Mouse (Mus musculus): ENCODE measurements around the gene Shcbp1l.
"Not testable (repeated sequence)": the region's sequence is repeated elsewhere in the genome, so short reads cannot be mapped to it uniquely, and the experiment has no call there.

Gene Shcbp1l

DNA sequence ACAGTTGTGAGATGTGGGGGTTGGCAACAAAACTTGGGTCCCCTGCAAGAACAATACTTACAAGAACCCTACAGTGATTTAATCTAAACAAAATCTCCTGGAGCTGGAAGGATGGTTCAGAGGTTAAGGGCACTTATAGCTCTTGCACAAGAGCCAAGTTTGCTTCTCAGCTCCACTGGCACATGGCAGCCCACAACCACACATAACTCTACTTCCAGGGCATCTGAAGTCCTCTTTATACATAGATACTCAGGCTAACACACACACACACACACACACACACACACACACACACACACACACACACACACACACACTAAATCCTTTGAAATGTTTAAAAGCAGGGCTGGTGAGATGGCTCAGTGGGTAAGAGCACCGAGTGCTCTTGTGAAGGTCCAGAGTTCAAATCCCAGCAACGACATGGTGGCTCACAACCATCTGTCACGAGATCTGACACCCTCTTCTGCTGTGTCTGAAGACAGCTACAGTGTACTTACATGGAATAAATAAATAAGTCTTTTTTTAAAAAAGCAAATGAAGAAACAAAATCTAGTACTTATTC, 8.6 kb upstream of the Shcbp1l start:
- in situ Hi-C loops (cut with MboI, MseI) = not testable (repeated sequence)

DNA sequence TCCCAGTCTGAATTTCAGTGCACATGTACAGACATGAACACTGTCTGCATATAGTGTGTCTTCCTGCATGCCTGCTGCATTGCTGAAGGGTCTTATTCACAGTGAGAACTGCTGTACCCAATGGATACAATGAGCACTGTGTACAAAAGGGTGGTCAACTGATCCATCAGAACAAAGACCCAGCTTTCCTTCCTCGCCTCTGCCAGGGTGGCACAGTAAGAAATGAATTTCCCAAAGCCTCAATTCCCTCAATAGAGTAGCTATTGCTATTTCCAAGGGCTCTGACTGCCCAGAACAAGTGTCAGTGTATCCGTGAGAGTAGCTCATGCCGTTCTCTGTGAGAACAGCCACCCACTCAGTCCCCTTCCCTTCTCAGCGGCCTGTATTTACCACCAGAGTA, 7.2 kb upstream of the Shcbp1l start:
- in situ Hi-C loops (cut with MboI, MseI) = not testable (repeated sequence)

DNA sequence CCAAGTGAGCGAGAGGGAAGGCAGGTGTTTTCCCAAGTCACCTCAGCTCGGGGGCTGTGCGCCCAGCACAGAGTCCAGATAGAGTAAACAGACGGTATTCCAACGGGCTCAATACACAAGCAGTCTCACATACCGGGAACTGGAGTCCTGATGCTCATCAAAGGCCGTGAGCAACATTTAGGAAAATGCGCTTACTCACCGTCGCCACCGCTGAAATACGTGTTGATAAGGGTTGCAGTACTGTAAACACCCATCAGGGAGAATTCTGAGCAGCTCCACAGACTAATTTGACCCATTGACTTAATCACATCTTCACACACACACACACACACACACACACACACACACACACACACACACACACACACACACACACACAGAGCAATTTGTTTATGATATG, 691 bp upstream of the Shcbp1l start:
- in situ Hi-C loops (cut with MboI, MseI) = no loop called here

DNA sequence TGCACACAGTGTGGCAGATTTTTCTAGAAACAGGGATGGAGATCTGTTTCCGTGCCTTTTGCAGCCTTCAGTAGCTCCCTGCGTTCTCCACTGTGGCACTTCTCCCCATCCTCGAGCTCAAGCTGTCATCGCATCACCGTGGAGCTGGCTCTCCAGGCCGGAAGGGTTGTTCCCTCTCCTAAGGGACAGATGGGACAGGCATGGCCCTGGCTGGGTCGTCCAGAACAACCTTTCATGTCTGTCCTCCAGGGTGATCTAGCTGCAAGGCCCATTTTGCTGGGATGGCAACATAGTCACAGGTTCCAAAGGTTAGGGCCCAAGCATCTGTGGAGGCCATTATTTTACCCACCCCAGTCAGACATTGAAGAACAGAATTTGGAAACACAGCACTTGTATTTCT, 6.2 kb downstream of the Shcbp1l start:
- in situ Hi-C loops (cut with MboI, MseI) = no loop called here

DNA sequence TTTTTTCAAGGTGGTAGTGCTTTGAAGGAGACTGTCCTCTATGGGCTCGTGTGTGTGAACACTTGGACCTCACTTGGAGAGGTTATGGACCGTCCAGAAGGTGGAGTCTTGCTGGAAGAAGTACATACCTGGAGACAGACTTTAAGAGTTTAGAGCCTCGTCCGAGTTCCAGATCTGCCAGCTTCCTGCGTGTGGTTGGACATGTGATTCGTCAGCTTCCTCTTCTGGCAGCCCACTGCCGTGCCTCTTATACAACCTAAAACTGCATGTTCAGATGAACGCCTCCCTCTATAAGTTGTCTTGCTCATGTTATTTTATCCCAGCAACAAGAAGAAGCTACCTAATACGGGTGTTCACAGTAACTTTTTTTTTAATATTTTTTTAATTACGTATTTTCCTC, 6.7 kb downstream of the Shcbp1l start:
- in situ Hi-C loops (cut with MboI, MseI) = no loop called here

DNA sequence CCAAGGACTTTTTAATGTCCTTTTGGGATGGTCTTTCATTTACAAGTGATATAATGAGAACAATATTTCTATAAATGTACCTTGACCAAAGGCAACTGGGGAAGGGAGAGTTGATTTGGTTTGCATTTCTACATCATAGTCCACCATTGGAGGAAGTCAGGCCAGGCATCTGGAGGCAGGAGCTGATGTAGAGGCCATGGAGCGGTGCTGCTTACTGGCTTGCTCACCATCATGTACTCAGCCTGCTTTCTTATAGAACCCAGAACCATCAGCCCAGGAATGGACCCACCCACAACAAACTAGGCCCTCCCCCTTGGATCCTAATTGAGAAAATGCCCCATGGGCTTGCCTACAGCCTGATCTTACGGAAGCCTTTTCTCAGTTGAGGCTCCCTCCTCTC, 7.4 kb downstream of the Shcbp1l start:
- in situ Hi-C loops (cut with MboI, MseI) = no loop called here

DNA sequence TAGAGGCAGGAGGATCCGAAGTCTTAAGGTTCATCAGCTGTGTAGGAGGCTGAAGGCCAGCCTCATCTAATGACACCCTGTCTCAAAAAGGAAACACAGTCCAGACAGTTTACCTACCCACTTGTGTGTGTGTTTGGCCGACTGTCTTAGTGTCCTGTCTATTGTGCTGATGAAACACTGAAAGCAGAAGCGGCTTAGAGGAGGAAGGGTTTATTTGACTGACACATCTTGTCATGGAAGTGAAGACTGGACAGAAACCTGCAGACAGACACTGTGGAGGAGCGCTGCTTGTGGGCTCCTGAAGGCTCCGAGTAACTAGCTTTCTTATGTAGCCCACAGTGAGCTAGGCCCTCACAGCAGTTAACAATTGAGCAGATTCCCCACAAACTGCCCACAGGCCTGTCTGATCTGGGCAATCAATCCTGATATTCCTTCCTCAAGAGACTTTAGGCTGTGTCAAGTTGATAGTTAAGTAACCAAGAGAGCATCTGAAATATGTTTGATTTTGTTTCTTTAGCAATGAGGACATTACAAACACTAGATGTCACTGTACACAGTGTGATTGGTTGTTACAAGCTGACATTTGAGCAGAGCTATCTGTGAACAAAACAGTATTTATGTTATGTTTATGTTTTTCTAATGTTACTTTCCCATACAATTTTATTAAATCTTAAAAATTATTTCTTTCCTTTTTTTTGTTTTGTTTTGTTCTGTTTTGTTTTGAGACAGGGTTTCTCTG, 9.1 kb downstream of the Shcbp1l start:
- in situ Hi-C loops (cut with MboI, MseI) = no loop called here

DNA sequence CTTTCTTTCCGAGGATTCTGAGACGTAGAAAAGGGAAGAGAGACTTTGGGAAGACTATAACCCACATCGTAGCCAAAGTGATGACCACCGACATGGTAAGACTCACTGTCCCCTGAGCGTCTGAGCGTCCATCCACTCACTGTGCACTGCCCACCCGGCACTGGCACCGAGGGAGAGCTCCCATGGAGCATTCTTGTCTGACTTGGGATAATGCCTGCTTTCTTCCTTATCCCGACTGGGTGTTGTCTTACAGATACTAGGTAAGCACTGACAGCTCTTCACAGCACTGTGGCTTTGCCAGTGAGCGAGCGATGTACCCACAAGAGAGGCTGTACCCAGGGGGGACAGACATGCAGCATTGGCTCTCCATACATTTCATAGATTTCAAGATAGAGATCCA, 12.6 kb downstream of the Shcbp1l start:
- in situ Hi-C loops (cut with MboI, MseI) = no loop called here

DNA sequence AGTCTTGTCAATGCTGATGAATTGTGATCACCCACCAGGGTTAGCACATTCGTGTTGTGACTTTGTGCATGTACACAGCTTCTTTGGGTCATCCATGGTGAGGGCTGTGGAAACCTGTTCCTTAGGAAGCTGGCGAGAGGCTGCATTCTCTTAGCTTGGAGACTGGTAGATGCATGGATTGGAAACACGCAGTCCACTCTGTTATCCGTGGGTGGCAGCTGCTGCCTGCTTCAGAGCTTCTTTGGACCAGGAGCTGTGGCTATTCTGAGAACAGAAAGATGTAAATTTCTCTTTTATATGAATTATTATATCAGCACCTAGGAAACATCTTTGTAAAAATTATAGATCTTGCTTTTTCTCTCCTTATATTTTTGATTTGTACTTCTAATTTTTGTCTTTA, 15.8 kb downstream of the Shcbp1l start:
- in situ Hi-C loops (cut with MboI, MseI) = no loop called here

DNA sequence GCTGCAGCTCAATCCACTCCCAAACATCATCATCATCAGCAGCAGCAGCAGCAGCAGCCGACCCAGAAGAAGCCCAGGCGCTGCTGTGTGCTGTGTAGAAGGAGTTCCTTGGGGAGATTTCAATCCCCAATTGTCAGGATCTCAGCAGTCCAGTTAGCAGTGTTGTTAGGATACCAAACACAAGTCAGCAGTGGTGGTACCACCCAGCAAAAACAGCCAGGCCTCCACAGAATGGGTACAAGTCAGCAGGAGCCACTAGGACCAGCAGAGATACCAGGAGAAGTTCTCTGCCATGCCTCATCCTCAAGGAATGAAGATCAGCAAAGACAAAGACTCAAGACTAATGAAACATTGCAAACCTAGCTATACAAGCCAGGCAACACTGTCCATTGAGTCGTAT, 16.7 kb downstream of the Shcbp1l start:
- in situ Hi-C loops (cut with MboI, MseI) = no loop called here

DNA sequence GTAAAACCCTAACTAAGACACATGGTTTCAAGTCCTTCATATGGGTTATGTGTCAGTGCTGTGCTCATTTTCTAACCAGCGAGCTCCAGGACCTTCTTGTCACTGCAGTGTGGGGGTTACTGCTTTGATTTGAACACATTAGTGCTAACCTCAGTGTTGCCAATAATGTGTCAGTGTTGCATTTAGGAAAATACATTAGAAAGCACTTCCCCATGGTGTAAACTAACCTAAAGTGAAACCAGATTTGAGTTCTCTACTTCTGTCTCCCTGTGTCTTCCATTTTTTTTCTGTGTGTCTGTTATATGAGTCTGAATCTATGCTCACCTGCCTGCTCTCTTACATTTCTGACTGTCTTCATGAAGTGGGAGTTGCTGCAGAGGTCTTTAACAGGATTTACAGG, 18.1 kb downstream of the Shcbp1l start:
- in situ Hi-C loops (cut with MboI, MseI) = no loop called here

DNA sequence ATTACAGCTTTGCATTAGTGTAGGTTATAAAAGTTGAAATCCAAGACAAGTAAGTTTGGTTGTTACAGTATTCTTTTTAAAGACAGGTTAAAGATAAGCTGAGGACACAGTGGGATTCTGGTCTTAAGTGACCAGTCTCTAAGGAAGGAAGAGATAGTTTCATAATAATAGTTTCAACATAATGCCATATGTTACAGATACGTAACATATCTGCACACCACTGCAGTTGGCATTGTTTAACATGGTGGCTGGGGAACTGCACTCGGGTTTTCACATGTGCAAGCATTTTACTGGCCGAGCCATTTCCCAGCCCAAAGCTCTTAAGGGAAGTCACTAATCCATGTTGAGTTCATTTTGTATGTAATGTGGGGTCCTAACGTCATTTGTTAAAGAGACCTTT, 18.7 kb downstream of the Shcbp1l start:
- in situ Hi-C loops (cut with MboI, MseI) = no loop called here

DNA sequence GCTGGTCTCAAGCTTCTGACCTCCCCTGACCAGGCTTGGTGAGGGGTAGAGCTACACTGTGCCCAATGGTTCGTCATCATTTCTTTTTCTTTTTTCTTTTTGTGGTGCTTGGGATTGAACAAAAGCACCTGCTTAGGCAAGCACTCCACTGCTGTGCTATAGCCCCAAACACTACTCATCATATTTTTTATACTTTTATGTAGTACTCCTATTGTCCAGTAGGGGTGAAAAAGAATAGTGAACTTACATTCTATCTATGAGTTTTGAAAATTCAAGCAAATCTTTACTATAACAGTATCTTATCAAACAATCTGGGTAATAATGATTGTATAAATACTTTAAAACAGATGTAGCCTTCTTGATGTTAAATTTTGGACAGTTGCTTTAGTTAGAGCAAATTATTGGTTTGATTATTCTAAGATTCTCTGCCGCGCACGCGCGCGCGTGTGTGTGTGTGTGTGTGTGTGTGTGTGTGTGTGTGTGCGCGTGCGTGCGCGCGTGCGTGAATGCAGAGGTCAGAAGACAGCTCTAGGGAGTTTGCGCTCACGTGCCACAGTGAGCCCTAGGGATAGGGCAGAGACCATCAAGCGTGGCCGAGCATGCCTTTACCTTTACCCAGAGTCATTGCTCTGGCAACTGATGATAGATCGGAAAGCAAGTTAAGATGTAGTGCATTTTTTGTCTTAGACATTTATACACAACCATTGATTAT, 21.3 kb downstream of the Shcbp1l start:
- in situ Hi-C loops (cut with MboI, MseI) = no loop called here

DNA sequence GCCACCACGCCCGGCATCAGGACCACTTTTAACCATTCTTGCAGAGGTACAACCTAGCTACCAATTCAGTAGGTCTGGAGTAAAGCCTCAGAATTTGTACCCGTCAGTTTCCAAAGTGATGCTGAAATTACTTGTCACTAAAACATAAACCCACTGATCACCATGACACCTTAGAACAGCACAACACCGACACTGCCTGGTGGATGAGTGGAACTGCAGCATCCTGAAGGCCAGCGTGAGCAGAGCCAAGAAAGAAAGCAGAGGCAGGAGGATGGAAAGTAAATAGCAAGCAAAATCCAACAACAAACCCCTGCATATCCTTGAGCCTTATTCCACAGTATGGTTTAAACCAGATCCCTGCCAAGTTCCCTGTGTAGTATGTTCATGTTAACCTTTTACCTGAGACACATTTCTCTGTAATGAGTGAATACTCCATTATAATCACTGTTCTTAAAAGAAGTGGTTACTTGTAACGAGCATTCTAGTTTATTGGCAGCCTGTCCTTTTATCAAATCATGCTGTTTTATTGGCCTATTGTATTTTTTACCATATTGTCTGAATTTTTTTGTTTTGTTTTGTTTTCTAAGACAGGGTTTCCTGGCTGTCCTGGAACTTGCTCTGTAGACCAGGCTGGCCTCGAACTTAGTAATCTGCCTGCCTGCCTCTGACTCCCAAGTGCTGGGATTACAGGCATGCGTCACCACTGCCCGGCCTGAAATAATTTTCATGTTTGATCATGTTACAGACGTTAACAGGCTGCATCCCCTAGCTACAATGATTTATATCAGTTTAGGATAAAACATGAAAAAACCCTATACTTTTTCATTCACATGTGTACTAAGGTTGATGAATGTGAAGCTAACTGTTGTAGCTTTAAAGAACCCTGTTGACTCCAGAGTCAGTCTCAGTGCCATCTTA, 26.5 kb downstream of the Shcbp1l start:
- in situ Hi-C loops (cut with MboI, MseI) = no loop called here

DNA sequence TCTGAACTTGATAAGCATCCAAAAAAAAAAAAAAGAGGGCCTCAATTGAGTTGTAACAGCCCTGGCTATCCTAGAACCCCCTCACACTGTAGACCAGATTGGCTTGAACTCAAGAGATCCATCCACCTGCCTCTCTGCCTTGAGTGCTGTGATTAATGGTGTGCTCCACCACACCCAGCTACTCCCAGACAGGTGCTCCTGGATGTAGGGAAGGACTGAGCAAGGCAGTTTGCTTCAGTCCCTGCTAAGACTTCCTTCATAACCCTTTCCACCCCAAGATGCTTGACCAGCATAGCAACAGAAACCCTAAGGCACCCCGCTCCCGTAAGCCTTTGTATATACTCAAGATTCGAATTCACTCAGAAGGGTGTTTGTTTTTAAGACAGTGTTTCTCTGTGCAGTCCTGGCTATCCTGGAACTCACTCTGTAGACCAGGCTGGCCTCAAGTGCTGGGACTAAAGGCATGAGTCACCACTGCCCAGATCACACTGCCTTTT, 28.2 kb downstream of the Shcbp1l start:
- in situ Hi-C loops (cut with MboI, MseI) = no loop called here

DNA sequence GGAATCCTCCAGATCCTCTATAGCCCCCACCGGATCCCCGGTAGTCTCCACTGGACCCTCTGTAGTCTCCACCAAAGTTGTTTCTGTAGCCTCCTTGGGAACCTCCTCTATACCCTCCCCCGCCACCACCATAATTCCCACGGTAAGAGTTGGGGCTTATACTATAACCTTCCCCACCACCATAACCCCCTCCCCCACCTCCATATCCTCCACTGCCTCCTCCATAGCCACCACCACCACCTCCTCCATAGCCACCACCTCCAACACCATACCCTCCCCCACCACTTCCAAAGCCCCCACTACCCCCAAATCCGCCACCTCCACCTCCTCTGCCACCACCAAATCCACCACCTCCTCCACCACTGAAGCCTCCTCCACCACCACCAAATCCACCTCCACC, 31.2 kb downstream of the Shcbp1l start:
- in situ Hi-C loops (cut with MboI, MseI) = loop anchor here (5.0 kb wide), 1 partner anchor 594 kb away; no protein-coding TSS in a partner anchor

DNA sequence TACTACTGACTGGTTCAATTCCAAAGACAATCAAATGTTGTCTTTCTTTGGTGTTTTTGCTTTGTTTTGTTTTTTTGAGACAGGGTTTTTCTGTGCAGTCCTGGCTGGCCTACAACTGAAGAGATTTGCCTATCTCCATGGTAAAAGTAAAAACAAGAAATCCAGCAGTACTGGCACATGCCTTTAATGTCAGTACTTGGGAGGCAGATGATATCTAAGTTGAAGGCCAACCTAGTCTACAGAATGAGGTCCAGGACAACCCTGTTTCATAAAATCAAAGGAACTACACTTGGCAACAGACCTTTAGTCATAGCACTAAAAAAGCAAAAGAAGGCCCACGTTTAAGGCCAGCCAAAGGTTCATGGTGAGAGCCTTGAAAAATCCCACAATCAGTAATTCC, 36.8 kb downstream of the Shcbp1l start:
- in situ Hi-C loops (cut with MboI, MseI) = no loop called here

DNA sequence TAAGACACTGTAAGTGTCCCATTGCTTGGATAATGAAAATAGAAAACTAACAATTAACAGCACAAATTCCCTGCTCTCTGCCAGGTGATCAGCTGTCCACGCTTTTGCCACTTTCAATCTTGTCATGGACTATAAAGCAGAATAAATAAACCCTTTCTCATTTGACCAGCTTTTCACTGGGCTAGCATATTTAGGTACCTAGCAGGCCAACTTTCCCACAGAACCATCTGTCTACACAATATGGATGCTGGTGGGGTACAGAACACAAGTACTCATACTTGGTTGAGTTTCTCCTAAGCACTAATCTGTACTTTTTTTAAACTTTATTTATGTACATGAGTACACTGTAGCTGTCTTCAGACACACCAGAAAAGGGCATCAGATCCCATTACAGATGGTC, 54.3 kb downstream of the Shcbp1l start:
- in situ Hi-C loops (cut with MboI, MseI) = no loop called here

DNA sequence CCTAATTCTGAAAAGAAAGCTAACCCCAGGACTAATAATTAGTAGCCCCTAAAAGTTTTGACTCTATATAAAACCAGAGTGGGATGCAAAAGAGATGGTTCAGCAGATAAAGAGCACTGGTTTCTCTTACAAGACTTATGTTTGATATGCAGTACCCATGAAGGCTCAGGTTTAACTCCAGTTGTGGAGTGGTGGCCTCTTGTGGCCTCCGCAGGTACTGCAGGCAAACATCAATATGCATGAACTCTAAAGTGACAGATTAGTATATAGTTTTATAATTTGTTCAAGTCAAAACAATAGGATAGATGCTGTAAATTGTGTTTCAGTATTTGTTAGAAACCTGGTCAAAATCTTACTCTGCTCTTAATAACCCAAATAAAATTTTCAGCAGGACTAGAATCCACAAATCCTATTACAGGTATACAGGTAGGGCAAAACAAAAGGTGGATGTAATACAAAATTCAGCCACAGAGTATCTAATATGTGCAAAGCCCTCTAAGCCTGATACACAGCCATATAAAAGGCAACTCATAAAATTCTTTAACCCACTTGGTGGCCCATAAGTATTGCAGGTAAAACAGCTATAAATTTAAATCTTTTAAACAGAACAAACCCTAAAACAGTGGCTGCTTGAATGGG, 55.5 kb downstream of the Shcbp1l start:
- in situ Hi-C loops (cut with MboI, MseI) = loop anchor here (10.0 kb wide), 1 partner anchor 1716 kb away; no protein-coding TSS in a partner anchor

DNA sequence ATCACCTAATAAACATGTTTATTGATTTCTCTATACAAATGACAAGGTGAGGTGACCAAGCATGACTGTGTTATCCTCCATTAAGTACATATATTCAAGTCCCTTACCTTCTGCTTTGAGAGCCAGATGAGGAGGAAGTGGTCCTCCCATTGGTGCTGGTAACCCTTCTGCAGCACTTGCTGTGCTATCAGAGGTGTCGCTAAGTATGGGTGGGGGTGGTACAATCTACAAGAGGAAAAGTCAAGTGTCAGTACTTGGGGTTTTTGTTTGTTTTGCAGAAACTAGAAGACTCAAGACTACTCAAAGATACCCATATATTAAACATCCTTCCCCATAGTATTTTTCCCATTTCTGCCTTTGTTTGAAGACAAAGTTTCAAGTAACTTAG, 56.1 kb downstream of the Shcbp1l start:
- in situ Hi-C loops (cut with MboI, MseI) = loop anchor here (10.0 kb wide), 1 partner anchor 1716 kb away; no protein-coding TSS in a partner anchor

DNA sequence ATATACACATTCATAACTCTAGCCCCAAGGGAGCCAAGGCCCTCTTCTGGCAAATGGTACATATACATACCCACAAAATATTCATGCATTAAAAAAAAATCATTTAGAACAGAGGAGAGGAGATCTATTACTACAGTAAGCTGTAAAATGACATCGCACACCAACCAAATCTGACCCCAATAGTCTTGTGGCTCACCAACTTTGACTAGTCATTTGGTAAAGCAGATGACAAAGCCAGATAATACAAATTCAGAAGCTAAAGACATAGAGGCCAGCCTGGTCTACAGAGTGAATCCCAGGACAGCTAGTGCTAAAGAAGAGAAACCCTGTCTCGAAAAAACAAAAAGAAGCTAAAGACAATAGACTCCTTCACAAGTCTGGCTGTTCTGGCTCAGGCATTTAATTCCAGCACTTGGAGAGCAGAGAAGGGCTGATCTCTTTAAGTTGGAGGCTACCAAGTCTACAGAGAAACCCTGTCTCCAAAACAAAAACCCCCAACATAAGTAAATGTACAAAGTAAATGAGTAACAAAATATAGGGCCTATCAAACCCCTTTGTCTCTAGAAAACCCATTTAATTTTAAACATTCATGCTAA, 60.3 kb downstream of the Shcbp1l start:
- in situ Hi-C loops (cut with MboI, MseI) = loop anchor here (10.0 kb wide), 1 partner anchor 1720 kb away; no protein-coding TSS in a partner anchor

All from T-helper 1 cell (primary cell).